Mouse (Mus musculus) embryonic facial prominence, embryonic 13.5 days (tissue): ENCODE results near the gene Lrrc59. TPM values are rescaled to one million over a fixed set of nuclear protein-coding genes. Genes with fewer than 3 reads are reported as not detected.
A peak's percentile ranks its signal among the peaks of the same experiment; 100 is the strongest.

Source experiments
- ATAC-seq: fragments of 200-750 bp; cut with Nextera tagmentation; 2 replicates; pipeline ENCODE4 v1.8.0; 2017; ENCODE audit warnings: low read depth; ENCODE audit not compliant: insufficient number of reproducible peaks, insufficient read depth, low FRiP score, low TSS enrichment
- H3K27ac ChIP-seq: fragments of 300-500 bp; sonication (generic); 2 replicates; pipeline ENCODE4 v1.5.1; 2015; ENCODE audit warnings: moderate library complexity, mild to moderate bottlenecking, inconsistent platforms
- H3K27me3 ChIP-seq: fragments of 300-500 bp; sonication (generic); 2 replicates; pipeline ENCODE4 v1.6.1; 2015; ENCODE audit warnings: mild to moderate bottlenecking, inconsistent platforms
- H3K36me3 ChIP-seq: fragments of 300-500 bp; sonication (generic); 2 replicates; pipeline ENCODE4 v1.6.1; 2015; ENCODE audit warnings: mild to moderate bottlenecking, inconsistent platforms
- H3K4me1 ChIP-seq: fragments of 300-500 bp; sonication (generic); 2 replicates; pipeline ENCODE4 v1.6.1; 2015; ENCODE audit warnings: inconsistent platforms
- H3K4me2 ChIP-seq: fragments of 300-500 bp; sonication (generic); 2 replicates; pipeline ENCODE4 v1.6.1; 2015; ENCODE audit warnings: moderate library complexity, mild to moderate bottlenecking, inconsistent platforms
- H3K4me3 ChIP-seq: fragments of 300-500 bp; sonication (generic); 2 replicates; pipeline ENCODE4 v1.5.1; 2015; ENCODE audit warnings: mild to moderate bottlenecking, inconsistent platforms
- H3K9ac ChIP-seq: fragments of 300-500 bp; sonication (generic); 2 replicates; pipeline ENCODE4 v1.6.1; 2015; ENCODE audit warnings: mild to moderate bottlenecking, inconsistent platforms
- H3K9me3 ChIP-seq: fragments of 300-500 bp; sonication (generic); 2 replicates; pipeline ENCODE4 v1.6.1; 2016; ENCODE audit warnings: inconsistent platforms
- WGBS: fragments of 180-500 bp; shearing (Covaris S2); methylation state at CpG from one replicate; pipeline ENCODE4 v1.1.7; 2015; ENCODE audit warnings: mixed read lengths; 5-methylcytosine and 5-hydroxymethylcytosine counted together
- polyA plus RNA-seq: library from polyadenylated mRNA; unstranded; fragments of >200 nt; fragmentation: Nextera tagmentation; extraction: Ambion mirVana; gene quantifications from 2 replicates; pipeline ENCODE4 v1.2.1, GENCODE M21; 2015

The Lrrc59 gene
- polyA plus RNA-seq, 1 experiment from 2014 or later, result 211 TPM

GRCm38 (mm10) chr11:94610744-94611740, 18.5 kb upstream of the Lrrc59 start:
- H3K9ac ChIP-seq, result no peak overlapping the region
- no peaks in the 10 kb centered on the region for H3K36me3 ChIP-seq
- no peak overlapping the region for H3K4me2 ChIP-seq
- H3K4me3 ChIP-seq, result no peak overlapping the region
- H3K27me3 ChIP-seq, result peaks cover 6% of the 10 kb centered on the region; the same call in 1 of the 2 replicates
- 76% methylated on average over 4 of the region's 4 CpGs for WGBS
- H3K4me1 ChIP-seq, result no peaks in the 10 kb centered on the region
- H3K27ac ChIP-seq, result no peak overlapping the region
- ATAC-seq, result no peak
- no peaks in the 10 kb centered on the region for H3K9me3 ChIP-seq

DNA sequence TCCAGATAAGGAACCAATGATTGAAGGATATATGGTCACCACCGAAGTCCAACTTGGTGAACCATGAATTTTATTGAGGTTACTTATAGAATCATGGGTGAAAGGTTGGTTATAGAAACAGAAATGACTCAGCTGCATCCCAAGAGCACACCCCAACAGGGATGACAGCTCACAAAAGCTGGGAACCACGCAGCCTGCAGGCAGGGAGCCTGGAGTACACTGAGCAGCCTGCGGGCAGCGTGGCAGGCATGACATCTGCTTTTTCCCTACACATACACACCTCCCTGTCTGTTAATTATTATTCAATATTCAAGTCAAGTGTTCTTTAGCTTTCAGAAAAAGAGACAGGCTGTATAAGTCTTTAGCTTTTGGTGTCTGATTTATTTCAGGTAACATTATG, 15.0 kb upstream of the Lrrc59 start:
- Histone ChIP-seq H3K27me3 (peaks cover 6% of the 10 kb centered on the region; the same call in 1 of the 2 replicates), H3K4me3 (no peak overlapping the region), H3K36me3 (no peaks in the 10 kb centered on the region), H3K4me2 (no peak overlapping the region), H3K9me3 (no peaks in the 10 kb centered on the region), H3K4me1 (no peaks in the 10 kb centered on the region), H3K9ac (no peak overlapping the region), H3K27ac (no peak overlapping the region)
- ATAC-seq, result no peak
- WGBS, result 72% methylated on average over 4 of the region's 4 CpGs

GRCm38 (mm10) chr11:94615494-94615893, 14.1 kb upstream of the Lrrc59 start:
- Histone ChIP-seq H3K4me2 (no peak overlapping the region), H3K27ac (no peak overlapping the region), H3K4me1 (no peaks in the 10 kb centered on the region), H3K4me3 (no peak overlapping the region), H3K27me3 (peaks cover 6% of the 10 kb centered on the region; the same call in 1 of the 2 replicates), H3K9ac (no peak overlapping the region), H3K36me3 (no peaks in the 10 kb centered on the region), H3K9me3 (no peaks in the 10 kb centered on the region)
- 0 out of 2 replicates have a peak, but pooled peaks have one; percentile 37 for ATAC-seq
- 23% methylated on average over 4 of the region's 4 CpGs for WGBS

GRCm38 (mm10) chr11:94617646-94618045, 11.9 kb upstream of the Lrrc59 start:
- H3K27ac ChIP-seq, result no peak overlapping the region
- no peak overlapping the region for H3K4me3 ChIP-seq
- no peaks in the 10 kb centered on the region for H3K4me1 ChIP-seq
- no peak for ATAC-seq
- peaks cover 6% of the 10 kb centered on the region; the same call in 1 of the 2 replicates for H3K27me3 ChIP-seq
- no peaks in the 10 kb centered on the region for H3K36me3 ChIP-seq
- no peak overlapping the region for H3K9ac ChIP-seq
- no peak overlapping the region for H3K4me2 ChIP-seq
- H3K9me3 ChIP-seq, result no peaks in the 10 kb centered on the region
- 90% methylated on average over 2 of the region's 2 CpGs for WGBS

DNA sequence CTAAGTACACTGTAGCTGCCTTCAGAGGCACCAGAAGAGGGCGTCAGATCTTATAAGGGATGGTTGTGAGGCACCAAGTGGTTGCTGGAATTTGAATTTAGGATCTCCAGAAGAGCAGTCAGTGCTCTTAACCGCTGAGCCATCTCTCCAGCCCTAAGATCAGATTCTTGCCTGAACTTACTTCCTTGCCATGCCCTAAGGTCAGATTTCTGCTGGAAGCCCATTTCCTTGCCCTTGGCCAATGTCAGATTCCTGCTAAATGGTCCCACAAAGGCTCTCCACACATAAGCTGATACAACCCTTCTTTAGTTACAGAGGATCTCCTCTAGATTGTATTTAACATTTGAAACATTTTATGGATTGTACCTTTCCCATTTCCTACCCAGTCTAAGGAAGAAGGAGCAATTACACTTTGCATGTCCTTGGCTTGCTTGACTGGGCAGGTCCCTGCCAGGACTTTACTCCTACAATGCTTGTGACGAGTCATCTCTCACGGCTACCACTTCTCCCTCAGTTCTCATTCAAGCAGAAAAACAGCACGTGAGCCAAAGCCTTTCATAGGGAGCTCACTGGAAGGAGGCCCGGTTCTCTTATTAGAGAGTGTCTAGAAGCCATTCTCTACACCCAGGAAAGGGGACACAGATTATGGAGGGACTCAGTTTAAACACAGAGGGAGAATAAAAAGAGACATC, 8.7 kb upstream of the Lrrc59 start:
- Histone ChIP-seq H3K9ac (no peak overlapping the region), H3K27ac (no peak overlapping the region), H3K4me2 (no peak overlapping the region), H3K4me1 (no peaks in the 10 kb centered on the region), H3K9me3 (no peaks in the 10 kb centered on the region), H3K4me3 (no peak overlapping the region), H3K36me3 (no peaks in the 10 kb centered on the region), H3K27me3 (no peaks in the 10 kb centered on the region)
- ATAC-seq, result no peak
- 61% methylated on average over 6 of the region's 6 CpGs for WGBS

DNA sequence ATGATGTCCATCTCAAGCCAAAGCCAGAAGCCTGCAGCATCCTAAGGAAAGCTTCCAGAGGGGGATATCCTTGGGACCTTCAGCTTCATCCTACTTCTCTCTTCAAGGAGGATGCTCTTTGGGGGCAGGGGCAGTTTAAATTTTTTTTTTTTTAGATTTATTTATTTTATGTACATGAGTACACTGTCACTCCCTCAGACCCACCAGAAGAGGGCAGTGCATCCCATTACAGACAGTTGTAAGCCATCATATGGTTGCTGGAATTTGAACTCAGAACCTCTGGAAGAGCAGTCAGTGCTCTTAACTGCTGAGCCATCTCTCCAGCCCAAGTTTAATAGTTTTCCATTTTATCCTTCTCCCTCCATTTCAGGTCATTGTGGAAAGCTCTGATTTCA, 8.1 kb upstream of the Lrrc59 start:
- Histone ChIP-seq H3K9me3 (no peaks in the 10 kb centered on the region), H3K27me3 (no peaks in the 10 kb centered on the region), H3K27ac (no peak overlapping the region), H3K4me3 (no peak overlapping the region), H3K4me1 (no peaks in the 10 kb centered on the region), H3K36me3 (no peaks in the 10 kb centered on the region), H3K9ac (no peak overlapping the region), H3K4me2 (no peak overlapping the region)
- ATAC-seq, result no peak

DNA sequence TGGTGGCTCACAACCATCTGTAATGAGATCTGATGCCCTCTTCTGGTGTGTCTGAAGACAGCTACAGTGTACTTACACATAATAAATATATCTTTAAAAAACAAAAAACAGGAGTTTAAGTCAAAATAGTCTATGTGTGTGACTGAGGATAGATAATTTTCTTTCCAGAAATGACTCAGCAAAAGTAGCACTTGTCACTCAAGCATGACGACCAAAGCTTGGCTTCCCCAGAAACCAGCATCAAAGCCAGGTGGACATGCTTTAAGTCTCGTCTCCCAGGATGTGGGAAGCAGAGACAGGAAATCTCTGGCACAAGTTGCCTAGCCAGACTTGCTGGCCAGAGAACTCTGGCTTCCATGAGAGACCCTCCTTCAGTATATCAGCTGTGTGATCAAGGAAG, 7.4 kb upstream of the Lrrc59 start:
- Histone ChIP-seq H3K4me3 (no peak overlapping the region), H3K4me1 (no peaks in the 10 kb centered on the region), H3K36me3 (no peaks in the 10 kb centered on the region), H3K9ac (no peak overlapping the region), H3K9me3 (no peaks in the 10 kb centered on the region), H3K27ac (no peak overlapping the region), H3K27me3 (no peaks in the 10 kb centered on the region), H3K4me2 (no peak overlapping the region)
- no peak for ATAC-seq
- WGBS, result 72% methylated on average over 2 of the region's 2 CpGs

DNA sequence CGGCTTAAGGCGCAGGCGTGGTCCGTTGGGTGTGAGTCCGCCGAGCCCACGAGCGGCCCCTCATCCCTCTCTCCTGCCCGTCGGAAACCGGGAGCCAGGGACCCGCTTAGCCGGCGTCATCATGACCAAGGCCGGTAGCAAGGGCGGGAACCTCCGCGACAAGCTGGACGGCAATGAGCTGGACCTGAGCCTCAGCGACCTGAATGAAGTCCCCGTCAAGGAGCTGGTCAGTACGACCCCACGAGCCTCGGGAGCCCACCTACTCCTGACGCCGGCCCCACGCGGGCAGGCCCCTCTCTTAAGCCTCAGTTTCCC, 274 bp downstream of the Lrrc59 start:
- Histone ChIP-seq H3K4me2 (peak overlapping the region; percentile 90), H3K9me3 (no peaks in the 10 kb centered on the region), H3K4me1 (peaks cover 13% of the 10 kb centered on the region), H3K4me3 (peak overlapping the region; percentile 97), H3K36me3 (peaks cover 31% of the 10 kb centered on the region), H3K27me3 (no peaks in the 10 kb centered on the region), H3K27ac (peak overlapping the region; percentile 78), H3K9ac (peak overlapping the region; percentile 93)
- ATAC-seq, result peak; percentile 67
- WGBS, result under 1% methylated on average over 28 of the region's 28 CpGs

DNA sequence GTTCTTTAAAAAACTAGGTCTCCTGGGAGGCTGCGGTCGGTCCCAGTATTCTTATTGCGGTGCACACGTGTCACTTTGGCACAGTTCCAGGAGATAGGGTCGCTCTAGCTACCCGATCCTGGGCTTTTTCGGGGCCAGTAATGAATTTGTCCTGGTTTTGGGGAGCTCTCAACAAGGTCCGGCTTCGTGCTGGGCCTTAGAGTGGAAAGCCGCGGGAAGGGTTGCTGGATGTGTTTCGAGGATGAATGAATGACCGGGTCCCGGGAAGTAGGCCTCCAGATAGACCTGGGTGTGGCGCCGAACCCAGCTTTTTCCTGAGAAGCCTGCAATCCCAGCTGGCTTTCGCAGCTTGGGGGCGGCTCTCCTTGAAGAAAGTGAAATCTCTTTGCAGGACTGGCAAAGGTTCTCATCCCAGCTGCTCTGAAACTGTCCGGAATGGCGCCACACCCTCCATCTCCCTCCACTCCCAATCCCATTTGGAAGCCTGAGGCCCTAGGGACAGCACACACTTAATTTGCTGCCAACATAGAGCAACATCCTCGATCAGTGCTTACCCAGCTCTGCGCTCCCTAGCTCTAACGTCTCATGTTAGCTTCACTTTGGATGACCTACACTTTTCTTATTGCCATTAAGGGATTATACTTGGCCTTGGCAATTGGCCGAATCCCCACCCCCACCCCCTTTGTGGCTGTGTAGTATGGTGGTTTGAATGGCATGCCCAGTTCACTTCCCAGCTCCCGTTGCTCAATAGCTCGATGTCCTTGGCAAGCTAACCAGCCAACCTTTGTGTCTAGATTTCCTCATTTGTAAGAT, 838 bp downstream of the Lrrc59 start:
- Histone ChIP-seq H3K4me2 (peak overlapping the region; percentile 90), H3K4me3 (peak overlapping the region; percentile 97), H3K4me1 (peaks cover 13% of the 10 kb centered on the region), H3K27ac (peak overlapping the region; percentile 78), H3K9me3 (no peaks in the 10 kb centered on the region), H3K36me3 (peaks cover 36% of the 10 kb centered on the region), H3K9ac (peak overlapping the region; percentile 93), H3K27me3 (no peaks in the 10 kb centered on the region)
- ATAC-seq, result 0 out of 2 replicates have a peak, but pooled peaks have one; percentile 56
- 11% methylated on average over 26 of the region's 26 CpGs for WGBS

GRCm38 (mm10) chr11:94631969-94632368, 2.4 kb downstream of the Lrrc59 start:
- H3K9me3 ChIP-seq, result no peaks in the 10 kb centered on the region
- H3K36me3 ChIP-seq, result peaks cover 52% of the 10 kb centered on the region
- no peak for ATAC-seq
- no peaks in the 10 kb centered on the region for H3K27me3 ChIP-seq
- 93% methylated on average over 5 of the region's 5 CpGs for WGBS
- no peak overlapping the region for H3K9ac ChIP-seq
- H3K4me2 ChIP-seq, result no peak overlapping the region
- no peak overlapping the region for H3K27ac ChIP-seq
- no peak overlapping the region for H3K4me3 ChIP-seq
- peaks cover 13% of the 10 kb centered on the region for H3K4me1 ChIP-seq

- 85% methylated on average over 8 of the region's 8 CpGs for WGBS
- Histone ChIP-seq H3K4me1 (peaks cover 13% of the 10 kb centered on the region), H3K27ac (no peak overlapping the region), H3K27me3 (no peaks in the 10 kb centered on the region), H3K9me3 (no peaks in the 10 kb centered on the region), H3K4me2 (no peak overlapping the region), H3K36me3 (peaks cover 62% of the 10 kb centered on the region), H3K4me3 (no peak overlapping the region), H3K9ac (no peak overlapping the region)
- no peak for ATAC-seq
These were observed 3.4 kb downstream of the Lrrc59 start for GRCm38 (mm10) chr11:94632988-94633387.
